Mouse (Mus musculus): ENCODE data around the gene Pygo2.

The Pygo2 gene

GRCm38 (mm10) chr3:89458372-89458964 is 28.5 kb downstream of the Pygo2 start:
- DNase-seq = no peak

- DNase-seq = peak; percentile 87
These were observed 29.2 kb downstream of the Pygo2 start for GRCm38 (mm10) chr3:89458965-89459807.

- DNase-seq = no peak
These were observed 38.3 kb downstream of the Pygo2 start for GRCm38 (mm10) chr3:89468268-89468667.

GRCm38 (mm10) chr3:89472280-89472679 is 42.3 kb downstream of the Pygo2 start:
- no peak for DNase-seq

- DNase-seq = no peak
These were observed 43.8 kb downstream of the Pygo2 start for GRCm38 (mm10) chr3:89473838-89474237.

GRCm38 (mm10) chr3:89479055-89479454 is 49.0 kb downstream of the Pygo2 start:
- no peak for DNase-seq

GRCm38 (mm10) chr3:89481488-89481887 is 51.5 kb downstream of the Pygo2 start:
- no peak for DNase-seq

- no peak for DNase-seq
These were observed 52.2 kb downstream of the Pygo2 start for GRCm38 (mm10) chr3:89482249-89482648.
